Mouse (Mus musculus) heart, embryonic 10.5 days (tissue): ENCODE data around the gene Rftn2. TPM values are rescaled to one million over a fixed set of nuclear protein-coding genes. Genes with fewer than 3 reads are reported as not detected.

ENCODE experiments used
- DNase-seq: peaks from one replicate; pipeline ENCODE4 v3.0.0-alpha.2; 2017; ENCODE audit warnings: low spot score
- H3K27ac ChIP-seq: fragments of 300-500 bp; sonication (generic); 2 replicates; pipeline ENCODE4 v1.5.1; 2016; ENCODE audit warnings: mild to moderate bottlenecking
- H3K27me3 ChIP-seq: fragments of 300-500 bp; sonication (generic); 2 replicates; pipeline ENCODE4 v1.6.1; 2016; ENCODE audit warnings: mild to moderate bottlenecking; ENCODE audit not compliant: poor library complexity, insufficient read depth, severe bottlenecking
- H3K36me3 ChIP-seq: fragments of 300-500 bp; sonication (generic); 2 replicates; pipeline ENCODE4 v1.6.1; 2016; ENCODE audit warnings: mild to moderate bottlenecking, moderate library complexity
- H3K4me1 ChIP-seq: fragments of 300-500 bp; sonication (generic); 2 replicates; pipeline ENCODE4 v1.6.1; 2016; ENCODE audit warnings: mild to moderate bottlenecking
- H3K4me3 ChIP-seq: fragments of 300-500 bp; sonication (generic); 2 replicates; pipeline ENCODE4 v1.5.1; 2016; ENCODE audit warnings: mild to moderate bottlenecking, moderate library complexity
- H3K9me3 ChIP-seq: fragments of 300-500 bp; sonication (generic); 2 replicates; pipeline ENCODE4 v1.6.1; 2016; ENCODE audit warnings: mild to moderate bottlenecking, moderate library complexity
- WGBS: fragments of 180-500 bp; shearing (Covaris S2); methylation state at CpG from one replicate; pipeline ENCODE4 v1.1.7; 2016; 5-methylcytosine and 5-hydroxymethylcytosine counted together
- polyA plus RNA-seq: library from polyadenylated mRNA; unstranded; fragments of >200 nt; fragmentation: Nextera tagmentation; extraction: Ambion mirVana; gene quantifications from 2 replicates; pipeline ENCODE4 v1.2.1, GENCODE M21; 2016

The Rftn2 gene
- polyA plus RNA-seq = 3.4 TPM in 2 replicates

- no peak for DNase-seq
- Histone ChIP-seq H3K9me3 (no peaks in the 10 kb centered on the region), H3K36me3 (no peaks in the 10 kb centered on the region), H3K27ac (peak within 1 kb of the TSS; percentile 57), H3K4me3 (peak within 1 kb of the TSS; percentile 64), H3K4me1 (peaks cover 1% of the 10 kb centered on the region; the same call in 1 of the 2 replicates), H3K27me3 (no peaks in the 10 kb centered on the region)
- WGBS = 3% methylated on average over 26 of the region's 26 CpGs
These were observed at the start of gene Rftn2 for GRCm38 (mm10) chr1:55226011-55226857. Rftn2 (minus strand) TSS chr1:55226782.

- no peak overlapping the region for H3K27ac ChIP-seq
- no peaks in the 10 kb centered on the region for H3K9me3 ChIP-seq
- no peak for DNase-seq
- H3K4me1 ChIP-seq = peaks cover 8% of the 10 kb centered on the region; the same call in 1 of the 2 replicates
- H3K36me3 ChIP-seq = no peaks in the 10 kb centered on the region
- H3K4me3 ChIP-seq = no peak overlapping the region
- 59% methylated on average over 2 of the region's 2 CpGs for WGBS
- no peaks in the 10 kb centered on the region for H3K27me3 ChIP-seq
These were observed 38.9 kb upstream of the Rftn2 start for GRCm38 (mm10) chr1:55265447-55265846.

GRCm38 (mm10) chr1:55264385-55264784 is 37.8 kb upstream of the Rftn2 start:
- Histone ChIP-seq H3K4me1 (peaks cover 8% of the 10 kb centered on the region; the same call in 1 of the 2 replicates), H3K4me3 (no peak overlapping the region), H3K36me3 (no peaks in the 10 kb centered on the region), H3K27me3 (no peaks in the 10 kb centered on the region), H3K9me3 (no peaks in the 10 kb centered on the region), H3K27ac (no peak overlapping the region)
- 14% methylated on average over 2 of the region's 2 CpGs for WGBS
- no peak for DNase-seq

GRCm38 (mm10) chr1:55246374-55246773 is 19.8 kb upstream of the Rftn2 start:
- Histone ChIP-seq H3K36me3 (no peaks in the 10 kb centered on the region), H3K9me3 (no peaks in the 10 kb centered on the region), H3K27ac (no peak overlapping the region), H3K4me1 (no peaks in the 10 kb centered on the region), H3K4me3 (no peak overlapping the region), H3K27me3 (no peaks in the 10 kb centered on the region)
- 82% methylated on average over 2 of the region's 2 CpGs for WGBS
- DNase-seq = no peak

GRCm38 (mm10) chr1:55239237-55239636 is 12.7 kb upstream of the Rftn2 start:
- H3K4me1 ChIP-seq = peaks cover 18% of the 10 kb centered on the region
- H3K27ac ChIP-seq = no peak overlapping the region
- WGBS = 0% methylated on average over 1 of the region's 1 CpGs
- no peaks in the 10 kb centered on the region for H3K36me3 ChIP-seq
- H3K9me3 ChIP-seq = no peaks in the 10 kb centered on the region
- peak overlapping the region; percentile 93 for H3K4me3 ChIP-seq
- no peaks in the 10 kb centered on the region for H3K27me3 ChIP-seq
- no peak for DNase-seq

- Histone ChIP-seq H3K36me3 (no peaks in the 10 kb centered on the region), H3K27me3 (no peaks in the 10 kb centered on the region), H3K4me3 (peak overlapping the region; percentile 93), H3K4me1 (peaks cover 18% of the 10 kb centered on the region), H3K9me3 (no peaks in the 10 kb centered on the region), H3K27ac (peak overlapping the region; percentile 87; the same call in 1 of the 2 replicates)
- DNase-seq = no peak
- WGBS = 45% methylated on average over 13 of the region's 13 CpGs
These were observed 11.9 kb upstream of the Rftn2 start for GRCm38 (mm10) chr1:55238496-55238895.

GRCm38 (mm10) chr1:55237643-55238161 is 11.1 kb upstream of the Rftn2 start:
- Histone ChIP-seq H3K27ac (peak overlapping the region; percentile 87), H3K27me3 (no peaks in the 10 kb centered on the region), H3K9me3 (no peaks in the 10 kb centered on the region), H3K4me1 (peaks cover 18% of the 10 kb centered on the region), H3K4me3 (peak overlapping the region; percentile 93), H3K36me3 (no peaks in the 10 kb centered on the region)
- peak; percentile 79 for DNase-seq
- under 1% methylated on average over 23 of the region's 23 CpGs for WGBS

GRCm38 (mm10) chr1:55236890-55237642 is 10.5 kb upstream of the Rftn2 start, which contains the start of gene Mars2:
Mars2 (plus strand) TSS chr1:55237177.
- H3K36me3 ChIP-seq = no peaks in the 10 kb centered on the region
- H3K4me3 ChIP-seq = peak within 1 kb of the TSS; percentile 93
- no peaks in the 10 kb centered on the region for H3K9me3 ChIP-seq
- under 1% methylated on average over 82 of the region's 82 CpGs for WGBS
- H3K27me3 ChIP-seq = no peaks in the 10 kb centered on the region
- DNase-seq = peak; percentile 98
- peak within 1 kb of the TSS; percentile 87 for H3K27ac ChIP-seq
- H3K4me1 ChIP-seq = peaks cover 18% of the 10 kb centered on the region

- 44% methylated on average over 5 of the region's 5 CpGs for WGBS
- H3K9me3 ChIP-seq = no peaks in the 10 kb centered on the region
- peaks cover 18% of the 10 kb centered on the region for H3K4me1 ChIP-seq
- H3K27me3 ChIP-seq = no peaks in the 10 kb centered on the region
- DNase-seq = no peak
- H3K4me3 ChIP-seq = peak overlapping the region; percentile 93
- H3K36me3 ChIP-seq = no peaks in the 10 kb centered on the region
- peak overlapping the region; percentile 87; the same call in 1 of the 2 replicates for H3K27ac ChIP-seq
These were observed 9.9 kb upstream of the Rftn2 start for GRCm38 (mm10) chr1:55236487-55236886.

GRCm38 (mm10) chr1:55234910-55235520 is 8.4 kb upstream of the Rftn2 start:
- Histone ChIP-seq H3K4me1 (peaks cover 13% of the 10 kb centered on the region; the same call in 1 of the 2 replicates), H3K9me3 (no peaks in the 10 kb centered on the region), H3K27ac (no peak overlapping the region), H3K4me3 (no peak overlapping the region), H3K27me3 (no peaks in the 10 kb centered on the region), H3K36me3 (no peaks in the 10 kb centered on the region)
- DNase-seq = no peak
- 52% methylated on average over 16 of the region's 16 CpGs for WGBS

- Histone ChIP-seq H3K27me3 (no peaks in the 10 kb centered on the region), H3K4me3 (no peak overlapping the region), H3K36me3 (no peaks in the 10 kb centered on the region), H3K27ac (no peak overlapping the region), H3K4me1 (no peaks in the 10 kb centered on the region), H3K9me3 (no peaks in the 10 kb centered on the region)
- DNase-seq = no peak
- WGBS = 73% methylated on average over 8 of the region's 8 CpGs
These were observed 1.8 kb upstream of the Rftn2 start for GRCm38 (mm10) chr1:55228256-55228884.

- H3K4me1 ChIP-seq = no peaks in the 10 kb centered on the region
- no peak for DNase-seq
- H3K27ac ChIP-seq = no peak overlapping the region
- 54% methylated on average over 1 of the region's 1 CpGs for WGBS
- H3K36me3 ChIP-seq = no peaks in the 10 kb centered on the region
- no peak overlapping the region for H3K4me3 ChIP-seq
- H3K27me3 ChIP-seq = no peaks in the 10 kb centered on the region
- H3K9me3 ChIP-seq = no peaks in the 10 kb centered on the region
These were observed 794 bp upstream of the Rftn2 start for GRCm38 (mm10) chr1:55227376-55227775.
